Mouse (Mus musculus) kidney, adult 8-10 months (tissue): ENCODE results near the gene Mrap.

Experiments
- DNase-seq, 2 experiments: peaks; one replicate each; pipeline ENCODE4 v3.0.0; 2022

Gene Mrap

GRCm38 (mm10) chr16:90759335-90759734 is 21.3 kb downstream of the Mrap start:
- no peak for DNase-seq

- DNase-seq: no peak
Measured at GRCm38 (mm10) chr16:90760515-90760914, 22.5 kb downstream of the Mrap start.

- DNase-seq: no peak
Measured at GRCm38 (mm10) chr16:90765195-90765877, 27.3 kb downstream of the Mrap start.

GRCm38 (mm10) chr16:90766919-90767454 is 29.0 kb downstream of the Mrap start:
- DNase-seq: no peak

- DNase-seq: no peak
Measured at GRCm38 (mm10) chr16:90774216-90774615, 36.2 kb downstream of the Mrap start.

GRCm38 (mm10) chr16:90774646-90775045 is 36.6 kb downstream of the Mrap start:
- no peak for DNase-seq

GRCm38 (mm10) chr16:90775946-90776520 is 38.0 kb downstream of the Mrap start:
- no peak for DNase-seq

GRCm38 (mm10) chr16:90779783-90780182 is 41.8 kb downstream of the Mrap start:
- no peak for DNase-seq

GRCm38 (mm10) chr16:90783302-90783701 is 45.3 kb downstream of the Mrap start:
- peak; percentile 7 to 14 for DNase-seq

- no peak for DNase-seq
Measured at GRCm38 (mm10) chr16:90785257-90785656, 47.2 kb downstream of the Mrap start.

GRCm38 (mm10) chr16:90788580-90788979 is 50.6 kb downstream of the Mrap start:
- DNase-seq: no peak

- no peak for DNase-seq
Measured at GRCm38 (mm10) chr16:90790946-90791345, 52.9 kb downstream of the Mrap start.

- DNase-seq: no peak
Measured at GRCm38 (mm10) chr16:90792066-90792465, 54.1 kb downstream of the Mrap start.

GRCm38 (mm10) chr16:90792500-90792899 is 54.5 kb downstream of the Mrap start:
- peak; percentile 71 to 74 for DNase-seq

GRCm38 (mm10) chr16:90794708-90795107 is 56.7 kb downstream of the Mrap start:
- no peak for DNase-seq

GRCm38 (mm10) chr16:90798446-90798845 is 60.4 kb downstream of the Mrap start:
- no peak for DNase-seq

- no peak for DNase-seq
Measured at GRCm38 (mm10) chr16:90798848-90799247, 60.8 kb downstream of the Mrap start.
